Mouse (Mus musculus): ENCODE measurements at regions not wholly inside any gene's neighbourhood (a gene's known extent, or its start where the extent isn't known, plus 50 kb on each side); places are given as distances from the start of the nearest gene placed in this dataset.

GRCm38 (mm10) chr9:79233751-79234150 is 484.9 kb downstream of the Col12a1 start:
- TF ChIP-seq CTCF (IDR thresholded peaks at IDR 0.05; ENCODE audit: borderline replicate concordance, insufficient read depth, low read length) (no peak), POLR2A (IDR thresholded peaks at IDR 0.05; ENCODE audit: low read depth, low read length) (no peak)

Measured in embryonic fibroblast, embryonic 13.5 days (primary cell).